Mouse (Mus musculus) c-Kit-positive CD71-positive TER-119-negative erythroid progenitor cells, embryonic 14.5 days (primary cell): ENCODE measurements around the gene Hagh.
A peak's percentile ranks its signal among the peaks of the same experiment; 100 is the strongest.

Experiments used
- DNase-seq: peaks from one replicate; pipeline ENCODE4 v3.0.0-alpha.2; 2013; ENCODE audit warnings: low read depth

Gene Hagh

GRCm38 (mm10) chr17:24902671-24903474, 62.9 kb downstream of the Hagh start:
- peak; percentile 82 for DNase-seq

- DNase-seq = no peak
Measured at GRCm38 (mm10) chr17:24903767-24904166, 63.8 kb downstream of the Hagh start.

DNA sequence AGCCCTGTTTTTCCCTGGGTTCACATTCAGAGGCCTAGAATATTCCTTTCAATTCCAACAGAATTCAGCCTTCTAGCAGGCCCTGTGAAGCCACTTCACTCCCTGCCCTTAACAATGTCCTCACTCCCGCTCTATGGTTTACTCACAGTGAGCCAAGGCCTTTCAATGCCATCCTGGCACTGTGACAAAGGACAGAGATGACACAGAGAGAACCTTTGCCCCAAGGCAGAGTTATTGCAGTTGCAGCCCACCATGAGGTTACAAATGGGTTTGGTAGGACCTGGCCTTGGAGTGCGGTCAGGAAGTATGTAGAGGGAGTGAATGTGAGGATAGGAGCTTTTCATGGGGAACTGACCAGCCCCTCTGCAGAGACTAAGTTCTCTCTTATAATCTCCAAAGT, 67.6 kb downstream of the Hagh start:
- no peak for DNase-seq

- DNase-seq = no peak
Measured at GRCm38 (mm10) chr17:24913984-24914383, 74.0 kb downstream of the Hagh start.
